Mouse (Mus musculus) limb, embryonic 12.5 days (tissue): Measurements from ENCODE around the gene Mtap. TPM values are rescaled to one million over a fixed set of nuclear protein-coding genes. Genes with fewer than 3 reads are reported as not detected.

Experiments
- ATAC-seq: fragments of 200-750 bp; cut with Nextera tagmentation; 2 replicates; pipeline ENCODE4 v1.8.0; 2017; ENCODE audit warnings: low read depth, moderate TSS enrichment; ENCODE audit not compliant: insufficient number of reproducible peaks, insufficient read depth, low FRiP score, low TSS enrichment
- H3K27ac ChIP-seq: fragments of 300-500 bp; sonication (generic); 2 replicates; pipeline ENCODE4 v1.5.1; 2016; ENCODE audit warnings: mild to moderate bottlenecking, moderate library complexity
- H3K27me3 ChIP-seq: fragments of 300-500 bp; sonication (generic); 2 replicates; pipeline ENCODE4 v1.6.1; 2016; ENCODE audit warnings: mild to moderate bottlenecking, moderate library complexity
- H3K36me3 ChIP-seq: fragments of 300-500 bp; sonication (generic); 2 replicates; pipeline ENCODE4 v1.6.1; 2016; ENCODE audit warnings: mild to moderate bottlenecking, moderate library complexity
- H3K4me1 ChIP-seq: fragments of 300-500 bp; sonication (generic); replicated peaks from 2 replicates; pipeline ENCODE4 v1.6.1; 2016
- H3K4me2 ChIP-seq: fragments of 300-500 bp; sonication (generic); 2 replicates; pipeline ENCODE4 v1.6.1; 2016; ENCODE audit warnings: mild to moderate bottlenecking, moderate library complexity
- H3K4me3 ChIP-seq: fragments of 300-500 bp; sonication (generic); replicated peaks from 2 replicates; pipeline ENCODE4 v1.5.1; 2016; ENCODE audit warnings: mild to moderate bottlenecking
- H3K9ac ChIP-seq: fragments of 300-500 bp; sonication (generic); replicated peaks from 2 replicates; pipeline ENCODE4 v1.6.1; 2016; ENCODE audit warnings: mild to moderate bottlenecking, moderate library complexity
- H3K9me3 ChIP-seq: fragments of 300-500 bp; sonication (generic); 2 replicates; pipeline ENCODE4 v1.6.1; 2016; ENCODE audit warnings: mild to moderate bottlenecking, moderate library complexity
- WGBS: fragments of 180-500 bp; shearing (Covaris S2); methylation state at CpG from one replicate; pipeline ENCODE4 v1.1.7; 2016; 5-methylcytosine and 5-hydroxymethylcytosine counted together
- polyA plus RNA-seq: library from polyadenylated mRNA; unstranded; fragments of >200 nt; fragmentation: Nextera tagmentation; extraction: Ambion mirVana; gene quantifications from 2 replicates; pipeline ENCODE4 v1.2.1, GENCODE M21; 2016

Mtap gene
- polyA plus RNA-seq, 1 experiment from 2014 or later: 98.3 TPM

GRCm38 (mm10) chr4:89170931-89171330 lies 34.0 kb downstream of the Mtap start:
- Histone ChIP-seq H3K4me3 (no peak overlapping the region), H3K27ac (no peak overlapping the region), H3K4me2 (no peak overlapping the region), H3K27me3 (no peaks in the 10 kb centered on the region), H3K36me3 (peaks cover 90% of the 10 kb centered on the region), H3K9ac (no peak overlapping the region), H3K9me3 (no peaks in the 10 kb centered on the region), H3K4me1 (no peaks in the 10 kb centered on the region)
- no peak for ATAC-seq
- 95% methylated on average over 6 of the region's 6 CpGs for WGBS

GRCm38 (mm10) chr4:89172873-89173605 lies 36.1 kb downstream of the Mtap start:
- ATAC-seq: no peak
- Histone ChIP-seq H3K27ac (no peak overlapping the region), H3K36me3 (peaks cover 90% of the 10 kb centered on the region), H3K4me1 (no peaks in the 10 kb centered on the region), H3K9ac (no peak overlapping the region), H3K27me3 (no peaks in the 10 kb centered on the region), H3K4me3 (no peak overlapping the region), H3K4me2 (no peak overlapping the region), H3K9me3 (no peaks in the 10 kb centered on the region)
- WGBS: 87% methylated on average over 14 of the region's 14 CpGs

- H3K36me3 ChIP-seq: peaks cover 88% of the 10 kb centered on the region
- H3K27ac ChIP-seq: no peak overlapping the region
- no peak overlapping the region for H3K9ac ChIP-seq
- H3K4me2 ChIP-seq: no peak overlapping the region
- WGBS: 81% methylated on average over 6 of the region's 6 CpGs
- no peak overlapping the region for H3K4me3 ChIP-seq
- H3K27me3 ChIP-seq: no peaks in the 10 kb centered on the region
- no peaks in the 10 kb centered on the region for H3K9me3 ChIP-seq
- no peaks in the 10 kb centered on the region for H3K4me1 ChIP-seq
- ATAC-seq: no peak
Observed at GRCm38 (mm10) chr4:89177514-89178307, 40.8 kb downstream of the Mtap start.

GRCm38 (mm10) chr4:89180121-89180520 lies 43.2 kb downstream of the Mtap start:
- over 99% methylated on average over 5 of the region's 5 CpGs for WGBS
- Histone ChIP-seq H3K27ac (no peak overlapping the region), H3K27me3 (no peaks in the 10 kb centered on the region), H3K4me1 (no peaks in the 10 kb centered on the region), H3K4me3 (no peak overlapping the region), H3K36me3 (peaks cover 65% of the 10 kb centered on the region), H3K9ac (no peak overlapping the region), H3K4me2 (no peak overlapping the region), H3K9me3 (no peaks in the 10 kb centered on the region)
- no peak for ATAC-seq

- Histone ChIP-seq H3K4me2 (no peak overlapping the region), H3K27me3 (no peaks in the 10 kb centered on the region), H3K36me3 (peaks cover 50% of the 10 kb centered on the region), H3K4me1 (no peaks in the 10 kb centered on the region), H3K4me3 (no peak overlapping the region), H3K9ac (no peak overlapping the region), H3K9me3 (no peaks in the 10 kb centered on the region), H3K27ac (no peak overlapping the region)
- no peak for ATAC-seq
- WGBS: 100% methylated on average over 2 of the region's 2 CpGs
Observed at GRCm38 (mm10) chr4:89181656-89182055, 44.7 kb downstream of the Mtap start.

GRCm38 (mm10) chr4:89182486-89182885 lies 45.6 kb downstream of the Mtap start:
- no peak overlapping the region for H3K27ac ChIP-seq
- ATAC-seq: no peak
- H3K4me3 ChIP-seq: no peak overlapping the region
- H3K4me2 ChIP-seq: no peak overlapping the region
- H3K36me3 ChIP-seq: peaks cover 42% of the 10 kb centered on the region
- no peaks in the 10 kb centered on the region for H3K27me3 ChIP-seq
- H3K9me3 ChIP-seq: no peaks in the 10 kb centered on the region
- 93% methylated on average over 3 of the region's 3 CpGs for WGBS
- H3K4me1 ChIP-seq: no peaks in the 10 kb centered on the region
- H3K9ac ChIP-seq: no peak overlapping the region

GRCm38 (mm10) chr4:89195481-89195880 lies 58.6 kb downstream of the Mtap start:
- Histone ChIP-seq H3K9ac (no peak overlapping the region), H3K27ac (no peak overlapping the region), H3K27me3 (no peaks in the 10 kb centered on the region), H3K4me2 (no peak overlapping the region), H3K36me3 (no peaks in the 10 kb centered on the region), H3K4me3 (no peak overlapping the region), H3K4me1 (no peaks in the 10 kb centered on the region), H3K9me3 (0 out of 2 replicates have a peak, but pooled peaks cover 4% of the 10 kb centered on the region)
- ATAC-seq: no peak
- 82% methylated on average over 4 of the region's 4 CpGs for WGBS

- Histone ChIP-seq H3K27me3 (no peaks in the 10 kb centered on the region), H3K27ac (no peak overlapping the region), H3K9me3 (0 out of 2 replicates have a peak, but pooled peaks cover 4% of the 10 kb centered on the region), H3K4me3 (no peak overlapping the region), H3K4me2 (no peak overlapping the region), H3K9ac (no peak overlapping the region), H3K4me1 (no peaks in the 10 kb centered on the region), H3K36me3 (no peaks in the 10 kb centered on the region)
- no peak for ATAC-seq
Observed at GRCm38 (mm10) chr4:89197128-89197527, 60.2 kb downstream of the Mtap start.

GRCm38 (mm10) chr4:89200806-89201205 lies 63.9 kb downstream of the Mtap start:
- no peak overlapping the region for H3K4me2 ChIP-seq
- H3K4me3 ChIP-seq: no peak overlapping the region
- no peaks in the 10 kb centered on the region for H3K9me3 ChIP-seq
- WGBS: 88% methylated on average over 1 of the region's 1 CpGs
- no peaks in the 10 kb centered on the region for H3K4me1 ChIP-seq
- H3K27ac ChIP-seq: no peak overlapping the region
- no peak for ATAC-seq
- H3K9ac ChIP-seq: no peak overlapping the region
- no peaks in the 10 kb centered on the region for H3K27me3 ChIP-seq
- H3K36me3 ChIP-seq: no peaks in the 10 kb centered on the region

GRCm38 (mm10) chr4:89209310-89209709 lies 72.4 kb downstream of the Mtap start:
- no peak for ATAC-seq

GRCm38 (mm10) chr4:89210314-89210713 lies 73.4 kb downstream of the Mtap start:
- no peaks in the 10 kb centered on the region for H3K27me3 ChIP-seq
- H3K4me2 ChIP-seq: no peak overlapping the region
- no peaks in the 10 kb centered on the region for H3K4me1 ChIP-seq
- H3K36me3 ChIP-seq: no peaks in the 10 kb centered on the region
- ATAC-seq: no peak
- H3K4me3 ChIP-seq: no peak overlapping the region
- no peaks in the 10 kb centered on the region for H3K9me3 ChIP-seq
- H3K27ac ChIP-seq: no peak overlapping the region
- 72% methylated on average over 7 of the region's 7 CpGs for WGBS
- H3K9ac ChIP-seq: no peak overlapping the region

More at GRCm38 (mm10) chr4:89209310-89209709, 72.4 kb downstream of the Mtap start:
- Histone ChIP-seq H3K4me3 (no peak overlapping the region), H3K27me3 (no peaks in the 10 kb centered on the region), H3K27ac (no peak overlapping the region), H3K9me3 (no peaks in the 10 kb centered on the region), H3K4me2 (no peak overlapping the region), H3K36me3 (no peaks in the 10 kb centered on the region), H3K9ac (no peak overlapping the region), H3K4me1 (no peaks in the 10 kb centered on the region)
